Mouse (Mus musculus) forebrain, embryonic 16.5 days (tissue): ENCODE measurements around the gene Tysnd1. TPM values are rescaled to one million over a fixed set of nuclear protein-coding genes. Genes with fewer than 3 reads are reported as not detected.

Experiments used
- ATAC-seq: fragments of 200-750 bp; cut with Nextera tagmentation; 2 replicates; pipeline ENCODE4 v1.8.0; 2017; ENCODE audit warnings: mild to moderate bottlenecking, moderate library complexity
- H3K27ac ChIP-seq: fragments of 300-500 bp; sonication (generic); 2 replicates; pipeline ENCODE4 v1.5.1; 2014; ENCODE audit warnings: low read length, control low read depth
- H3K27me3 ChIP-seq: fragments of 300-500 bp; sonication (generic); replicated peaks from 2 replicates; pipeline ENCODE4 v1.6.1; 2014; ENCODE audit warnings: low read length; ENCODE audit not compliant: control insufficient read depth, insufficient read depth
- H3K36me3 ChIP-seq: fragments of 300-500 bp; sonication (generic); 2 replicates; pipeline ENCODE4 v1.6.1; 2014; ENCODE audit not compliant: control insufficient read depth, insufficient read depth
- H3K4me1 ChIP-seq: fragments of 300-500 bp; sonication (generic); replicated peaks from 2 replicates; pipeline ENCODE4 v1.6.1; 2014; ENCODE audit warnings: low read length; ENCODE audit not compliant: control insufficient read depth, insufficient read depth
- H3K4me2 ChIP-seq: fragments of 300-500 bp; sonication (generic); 2 replicates; pipeline ENCODE4 v1.6.1; 2014; ENCODE audit warnings: mild to moderate bottlenecking, low read length, control low read depth
- H3K4me3 ChIP-seq: fragments of 300-500 bp; sonication (generic); replicated peaks from 2 replicates; pipeline ENCODE4 v1.5.1; 2014; ENCODE audit warnings: mild to moderate bottlenecking, low read length, control low read depth
- H3K9ac ChIP-seq: fragments of 300-500 bp; sonication (generic); replicated peaks from 2 replicates; pipeline ENCODE4 v1.6.1; 2014; ENCODE audit warnings: low read depth, low read length, control low read depth
- H3K9me3 ChIP-seq: fragments of 300-500 bp; sonication (generic); 2 replicates; pipeline ENCODE4 v1.6.1; 2016; ENCODE audit warnings: low read length; ENCODE audit not compliant: control insufficient read depth
- WGBS: fragments of 180-500 bp; shearing (Covaris S2); extraction: QIAGEN DNeasy Blood & Tissue Kit; methylation state at CpG from one replicate; pipeline ENCODE4 v1.1.7; 2014; 5-methylcytosine and 5-hydroxymethylcytosine counted together
- polyA plus RNA-seq: library from polyadenylated mRNA; unstranded; fragments of >200 nt; fragmentation: Nextera tagmentation; extraction: Ambion mirVana; gene quantifications from 2 replicates; pipeline ENCODE4 v1.2.1, GENCODE M21; 2015

Gene Tysnd1
- polyA plus RNA-seq, 1 experiment from 2014 or later, result 20.2 TPM

DNA sequence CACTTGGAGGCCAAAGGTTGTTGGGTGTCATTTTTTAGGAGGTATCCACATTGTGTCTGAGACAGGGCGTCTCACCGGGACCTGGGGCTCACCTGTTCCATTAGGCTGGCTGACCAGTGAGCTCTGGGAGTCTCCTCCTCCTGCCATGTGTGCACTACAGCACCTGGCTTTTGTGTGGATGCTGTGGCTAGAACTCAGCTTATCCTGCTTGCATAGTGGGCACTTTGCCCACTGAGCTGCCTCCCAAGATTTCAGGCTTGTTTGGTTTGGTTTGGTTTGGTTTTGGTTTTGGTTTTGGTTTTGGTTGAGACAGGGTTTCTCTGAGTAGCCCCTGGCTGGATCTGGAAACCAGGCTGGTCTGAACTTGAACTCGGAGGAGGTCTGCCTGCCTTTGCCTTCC, 26.9 kb downstream of the Tysnd1 start:
- H3K9ac ChIP-seq, result no peak overlapping the region
- H3K27ac ChIP-seq, result no peak overlapping the region
- WGBS, result 77% methylated on average over 3 of the region's 3 CpGs
- no peaks in the 10 kb centered on the region for H3K27me3 ChIP-seq
- no peaks in the 10 kb centered on the region for H3K9me3 ChIP-seq
- H3K36me3 ChIP-seq, result no peaks in the 10 kb centered on the region
- H3K4me3 ChIP-seq, result no peak overlapping the region
- no peaks in the 10 kb centered on the region for H3K4me1 ChIP-seq
- ATAC-seq, result no peak
- no peak overlapping the region for H3K4me2 ChIP-seq

DNA sequence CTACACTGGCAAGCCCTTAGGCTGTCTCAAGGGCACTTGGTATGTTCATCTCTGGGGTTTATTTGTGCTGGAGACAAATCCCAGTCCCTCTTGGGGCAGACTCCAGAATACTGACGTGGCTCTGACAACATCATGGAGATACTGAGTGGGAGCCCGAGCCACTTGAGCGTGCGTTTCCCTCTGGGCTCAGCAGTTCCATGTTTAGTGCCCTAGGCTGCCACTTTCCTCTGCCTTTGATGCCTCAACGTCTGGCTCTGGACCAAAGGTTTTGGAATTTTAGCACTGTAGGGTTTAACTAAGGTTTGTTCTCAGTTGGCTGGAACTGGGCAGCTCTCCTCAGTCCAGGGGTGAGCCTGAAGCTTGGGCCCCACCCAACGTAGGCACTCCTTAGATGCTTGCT, 28.0 kb downstream of the Tysnd1 start:
- WGBS, result 77% methylated on average over 6 of the region's 6 CpGs

DNA sequence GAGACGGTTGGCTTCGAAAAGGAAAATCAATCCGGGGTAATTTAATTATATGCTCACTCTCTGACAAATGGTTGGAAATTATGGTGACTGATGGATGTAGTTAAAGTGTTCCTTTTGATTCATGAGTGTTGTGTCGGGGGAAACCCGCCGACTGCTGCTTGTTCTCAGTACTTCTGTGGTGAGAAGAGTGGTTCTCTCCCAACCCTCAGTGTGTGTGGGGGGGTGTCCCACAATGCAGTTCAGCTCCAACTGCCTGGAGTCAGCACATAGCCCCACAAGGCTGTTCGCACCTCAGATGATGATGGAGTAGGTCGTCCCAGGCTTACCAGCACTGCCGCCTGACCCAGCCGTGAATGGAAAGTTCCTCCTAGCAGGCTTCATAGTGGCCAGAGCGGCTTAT, 33.9 kb downstream of the Tysnd1 start:
- no peak for ATAC-seq
- no peaks in the 10 kb centered on the region for H3K27me3 ChIP-seq
- H3K4me1 ChIP-seq, result no peaks in the 10 kb centered on the region
- no peak overlapping the region for H3K27ac ChIP-seq
- no peak overlapping the region for H3K4me2 ChIP-seq
- 82% methylated on average over 11 of the region's 11 CpGs for WGBS
- H3K9me3 ChIP-seq, result no peaks in the 10 kb centered on the region
- no peaks in the 10 kb centered on the region for H3K36me3 ChIP-seq
- H3K4me3 ChIP-seq, result no peak overlapping the region
- no peak overlapping the region for H3K9ac ChIP-seq

More for the DNA sequence above, 28.0 kb downstream of the Tysnd1 start:
- Histone ChIP-seq H3K27me3 (no peaks in the 10 kb centered on the region), H3K4me3 (no peak overlapping the region), H3K36me3 (no peaks in the 10 kb centered on the region), H3K4me2 (no peak overlapping the region), H3K9ac (no peak overlapping the region), H3K9me3 (no peaks in the 10 kb centered on the region), H3K27ac (no peak overlapping the region), H3K4me1 (no peaks in the 10 kb centered on the region)
- no peak for ATAC-seq

- ATAC-seq, result no peak
- Histone ChIP-seq H3K4me2 (no peak overlapping the region), H3K36me3 (no peaks in the 10 kb centered on the region), H3K9ac (no peak overlapping the region), H3K27ac (no peak overlapping the region), H3K4me3 (no peak overlapping the region), H3K27me3 (no peaks in the 10 kb centered on the region), H3K9me3 (no peaks in the 10 kb centered on the region), H3K4me1 (no peaks in the 10 kb centered on the region)
- WGBS, result 94% methylated on average over 6 of the region's 6 CpGs
Measured at GRCm38 (mm10) chr10:61730171-61730570, 34.9 kb downstream of the Tysnd1 start.

DNA sequence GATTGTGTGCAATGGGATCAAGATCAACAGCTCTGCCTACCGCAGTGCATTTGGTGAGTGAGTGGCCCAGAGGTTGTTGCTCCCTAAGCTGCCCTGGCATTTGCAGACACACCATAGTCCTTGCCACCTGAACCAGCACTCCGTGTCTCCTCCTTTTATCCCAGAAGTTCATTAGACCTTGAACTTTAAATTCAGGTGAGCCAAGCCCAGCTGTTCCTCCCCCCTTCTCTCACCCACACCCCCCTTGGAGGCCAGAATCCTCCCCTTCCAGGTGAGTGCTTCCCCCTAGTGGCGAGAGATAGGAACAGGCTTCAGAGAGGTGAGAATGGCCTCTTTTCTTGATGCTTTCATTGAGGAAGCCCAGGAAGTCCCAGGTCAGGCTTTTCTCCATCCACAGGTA, 39.1 kb downstream of the Tysnd1 start:
- Histone ChIP-seq H3K27ac (no peak overlapping the region), H3K4me3 (no peak overlapping the region), H3K9ac (no peak overlapping the region), H3K4me1 (no peaks in the 10 kb centered on the region; the same call in 1 of the 2 replicates), H3K36me3 (peaks cover 12% of the 10 kb centered on the region), H3K4me2 (no peak overlapping the region), H3K9me3 (no peaks in the 10 kb centered on the region), H3K27me3 (no peaks in the 10 kb centered on the region)
- 39% methylated on average over 3 of the region's 3 CpGs for WGBS
- ATAC-seq, result no peak

GRCm38 (mm10) chr10:61736671-61737078, 41.4 kb downstream of the Tysnd1 start:
- H3K36me3 ChIP-seq, result peaks cover 26% of the 10 kb centered on the region
- ATAC-seq, result peak; percentile 70
- 49% methylated on average over 10 of the region's 10 CpGs for WGBS

DNA sequence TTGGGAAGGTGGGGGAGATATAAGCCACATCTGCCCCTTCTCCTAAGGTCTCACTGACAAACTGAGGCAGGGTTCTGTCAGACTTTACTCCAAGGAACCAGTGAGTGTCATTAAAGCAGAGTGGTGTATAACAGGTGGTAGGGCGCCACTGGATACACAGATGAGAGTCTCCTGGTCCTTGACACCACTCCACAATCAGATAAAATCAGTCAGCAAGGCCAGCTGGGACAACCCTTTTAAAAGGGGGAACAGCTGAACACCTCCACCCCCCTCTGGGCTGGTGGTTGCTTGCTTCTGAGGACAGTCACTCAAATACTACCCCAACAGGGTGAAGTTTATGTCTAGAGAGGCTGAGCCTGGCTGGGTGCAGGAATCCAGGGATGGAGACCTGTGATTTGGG, 42.2 kb downstream of the Tysnd1 start:
- peaks cover 31% of the 10 kb centered on the region for H3K36me3 ChIP-seq
- H3K9ac ChIP-seq, result no peak overlapping the region
- WGBS, result 97% methylated on average over 1 of the region's 1 CpGs
- no peak for ATAC-seq
- H3K4me2 ChIP-seq, result no peak overlapping the region
- H3K27me3 ChIP-seq, result no peaks in the 10 kb centered on the region
- H3K9me3 ChIP-seq, result no peaks in the 10 kb centered on the region
- peak overlapping the region; percentile 77; the same call in 1 of the 2 replicates for H3K27ac ChIP-seq
- no peaks in the 10 kb centered on the region; the same call in 1 of the 2 replicates for H3K4me1 ChIP-seq
- no peak overlapping the region for H3K4me3 ChIP-seq

More at GRCm38 (mm10) chr10:61736671-61737078, 41.4 kb downstream of the Tysnd1 start:
- Histone ChIP-seq H3K27ac (peak overlapping the region; percentile 77), H3K9me3 (no peaks in the 10 kb centered on the region), H3K4me2 (no peak overlapping the region), H3K27me3 (no peaks in the 10 kb centered on the region), H3K4me3 (no peak overlapping the region), H3K9ac (0 out of 2 replicates have a peak overlapping the region, but pooled peaks have one; percentile 1), H3K4me1 (no peaks in the 10 kb centered on the region; the same call in 1 of the 2 replicates)

GRCm38 (mm10) chr10:61738126-61738525, 42.8 kb downstream of the Tysnd1 start:
- ATAC-seq, result no peak
- no peaks in the 10 kb centered on the region for H3K9me3 ChIP-seq
- H3K4me1 ChIP-seq, result no peaks in the 10 kb centered on the region; the same call in 1 of the 2 replicates
- WGBS, result 90% methylated on average over 4 of the region's 4 CpGs
- no peak overlapping the region for H3K4me3 ChIP-seq
- H3K9ac ChIP-seq, result no peak overlapping the region
- H3K36me3 ChIP-seq, result peaks cover 37% of the 10 kb centered on the region
- H3K27ac ChIP-seq, result no peak overlapping the region
- H3K4me2 ChIP-seq, result no peak overlapping the region
- H3K27me3 ChIP-seq, result no peaks in the 10 kb centered on the region

DNA sequence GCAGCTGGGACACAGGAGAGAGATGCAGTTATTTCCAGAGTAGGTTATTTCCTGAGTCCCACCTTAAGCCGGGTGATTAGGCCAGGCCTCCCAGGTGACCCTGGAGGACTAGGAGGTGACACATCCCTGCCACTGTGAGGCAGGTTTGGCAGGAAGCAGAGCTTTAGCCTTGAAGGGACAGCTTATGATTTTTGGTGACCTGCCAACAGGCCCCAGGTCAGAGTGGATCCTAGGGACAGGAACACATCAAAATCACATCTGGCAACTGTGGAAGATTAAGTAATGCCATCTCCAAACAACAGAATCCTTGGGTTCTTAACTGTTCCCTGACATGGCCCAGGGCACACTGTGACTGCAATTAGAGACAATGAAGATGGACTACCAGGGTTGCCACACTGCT, 46.0 kb downstream of the Tysnd1 start:
- Histone ChIP-seq H3K27me3 (no peaks in the 10 kb centered on the region), H3K4me2 (no peak overlapping the region), H3K27ac (no peak overlapping the region), H3K4me3 (no peak overlapping the region), H3K36me3 (peaks cover 61% of the 10 kb centered on the region), H3K9me3 (peaks cover 3% of the 10 kb centered on the region; the same call in 1 of the 2 replicates), H3K4me1 (no peaks in the 10 kb centered on the region; the same call in 1 of the 2 replicates), H3K9ac (no peak overlapping the region)
- ATAC-seq, result no peak
- WGBS, result 95% methylated on average over 1 of the region's 1 CpGs

DNA sequence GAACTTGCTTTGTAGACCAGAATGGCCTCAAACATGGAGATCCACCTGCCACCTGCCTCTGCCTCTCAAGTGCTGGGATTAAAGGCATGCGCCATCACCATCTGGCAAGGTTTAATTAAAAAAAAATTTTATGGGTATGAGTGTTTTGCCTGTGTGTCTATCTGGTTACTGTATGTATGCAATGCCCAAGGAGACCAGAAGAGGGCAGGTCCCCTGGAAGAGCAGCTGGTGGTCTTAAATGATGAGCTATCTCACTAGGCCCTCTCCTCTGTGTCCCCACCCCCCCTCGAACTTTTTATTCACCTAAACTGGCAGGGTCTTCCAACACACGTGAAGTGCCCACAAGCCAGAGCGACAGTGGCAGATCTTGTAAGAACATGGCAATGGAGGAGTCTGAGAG, 46.6 kb downstream of the Tysnd1 start:
- no peak for ATAC-seq
- Histone ChIP-seq H3K36me3 (peaks cover 65% of the 10 kb centered on the region), H3K4me1 (no peaks in the 10 kb centered on the region; the same call in 1 of the 2 replicates), H3K27ac (no peak overlapping the region), H3K4me2 (no peak overlapping the region), H3K9me3 (peaks cover 3% of the 10 kb centered on the region; the same call in 1 of the 2 replicates), H3K9ac (no peak overlapping the region), H3K4me3 (no peak overlapping the region), H3K27me3 (no peaks in the 10 kb centered on the region)
- 90% methylated on average over 4 of the region's 4 CpGs for WGBS
